In the genomic region with DNA sequence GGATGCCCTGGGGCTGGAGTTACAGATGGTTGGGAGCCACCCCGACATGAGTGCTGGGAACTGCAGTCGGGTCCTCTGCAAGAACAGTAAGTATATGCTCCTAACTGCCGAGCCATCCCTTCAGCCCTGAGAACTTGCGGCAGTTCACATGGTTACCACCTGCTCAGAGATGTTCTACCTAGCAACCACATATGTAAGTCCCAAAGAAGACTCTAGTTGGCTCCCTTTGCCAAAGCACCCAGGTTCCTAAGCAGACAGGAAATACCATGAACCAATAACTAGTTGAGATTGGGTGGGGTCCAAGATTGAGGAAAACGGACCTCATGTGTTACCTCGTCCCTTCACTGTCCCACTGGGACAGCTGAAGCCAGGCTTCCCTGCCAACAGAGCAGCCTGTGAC, we compare ENCODE assay signal across 18 mouse cellular contexts. TPM values are rescaled to one million over a fixed set of nuclear protein-coding genes. Genes with fewer than 3 reads are reported as not detected.
DNase-seq lines count a peak whose midpoint lies in the region; ATAC-seq lines count a peak whose summit lies in the region.
"Had no signal": no experiment of that assay in that cellular context is flagged by ENCODE, and none has a peak within 500 bp of the region (broad histone marks: within the 10 kb centered on the region; RNA-seq: fewer than 3 reads in every experiment).

No protein-coding gene starts in this region.

- H3K27me3 ChIP-seq in neural tube, embryonic 15.5 days (replicated peaks): no peaks in the 10 kb centered on the region
- no peaks in the 10 kb centered on the region for H3K27me3 ChIP-seq in hindbrain, embryonic 16.5 days (replicated peaks; ENCODE audit: control insufficient read depth, insufficient read depth, low read length)

- no peak overlapping the region for H3K9ac ChIP-seq in neural tube, embryonic 15.5 days (replicated peaks)
- no peak overlapping the region for H3K9ac ChIP-seq in hindbrain, embryonic 16.5 days (ENCODE audit: low read depth, low read length)
- H3K9ac ChIP-seq: liver, embryonic 14.5 days had no signal

- H3K27ac ChIP-seq in neural tube, embryonic 15.5 days (replicated peaks): no peak overlapping the region
- H3K27ac ChIP-seq in hindbrain, embryonic 16.5 days (ENCODE audit: low read depth, low read length): no peak overlapping the region
- H3K27ac ChIP-seq: heart, adult 2 months; liver, embryonic 14.5 days; midbrain, embryonic 10.5 days had no signal

- 76% methylated on average over 6 of the region's 6 CpGs for WGBS in neural tube, embryonic 15.5 days
- WGBS in hindbrain, embryonic 16.5 days: 74% methylated on average over 6 of the region's 6 CpGs

- no peak for ATAC-seq in neural tube, embryonic 15.5 days (ENCODE audit: low FRiP score)
- no peak for ATAC-seq in hindbrain, embryonic 16.5 days
- ATAC-seq in monocyte, adult 5-6 weeks (replicated peaks; ENCODE audit: insufficient number of reproducible peaks, low FRiP score, low TSS enrichment, poor library complexity, severe bottlenecking): no peak

- no peak overlapping the region for H3K4me2 ChIP-seq in neural tube, embryonic 15.5 days
- H3K4me2 ChIP-seq in hindbrain, embryonic 16.5 days (ENCODE audit: low read length): no peak overlapping the region

- no peaks in the 10 kb centered on the region for H3K4me1 ChIP-seq in neural tube, embryonic 15.5 days
- H3K4me1 ChIP-seq in hindbrain, embryonic 16.5 days (ENCODE audit: control insufficient read depth, insufficient read depth, low read depth, low read length): no peaks in the 10 kb centered on the region

- peak; percentile 29 for DNase-seq in layer of hippocampus, adult 9-11 months
- DNase-seq in layer of hippocampus, postnatal 36 days: no peak
- DNase-seq in spleen, postnatal 36 days (ENCODE audit: low spot score in 2 of 2): peak; percentile 52 to 68
- no peak for DNase-seq in spleen, postnatal 10 days (ENCODE audit: low spot score in 2 of 2)
- peak; percentile 82 for DNase-seq in brain, adult 2 months (ENCODE audit: low read depth, low spot score)
- DNase-seq: cerebellum, adult 18-20 months; heart, adult 2 months; kidney, adult 11 months; kidney, postnatal 36 days; retina, postnatal 1 day; thymus, postnatal 25 days had no signal

- H3K9me3 ChIP-seq in neural tube, embryonic 15.5 days (replicated peaks): no peaks in the 10 kb centered on the region
- H3K9me3 ChIP-seq in hindbrain, embryonic 16.5 days (ENCODE audit: control insufficient read depth, low read length): 0 out of 2 replicates have a peak, but pooled peaks cover 3% of the 10 kb centered on the region

- H3K4me3 ChIP-seq in neural tube, embryonic 15.5 days (replicated peaks): no peak overlapping the region
- H3K4me3 ChIP-seq in hindbrain, embryonic 16.5 days (ENCODE audit: low read length): no peak overlapping the region
- H3K4me3 ChIP-seq: heart, adult 2 months; midbrain, embryonic 10.5 days had no signal

- no peaks in the 10 kb centered on the region for H3K36me3 ChIP-seq in neural tube, embryonic 15.5 days
- H3K36me3 ChIP-seq in hindbrain, embryonic 16.5 days (ENCODE audit: control insufficient read depth, insufficient read depth, low read length): no peaks in the 10 kb centered on the region
- H3K36me3 ChIP-seq: midbrain, embryonic 10.5 days had no signal

RNA-seq across cellular contexts. Expression of a gene that starts 17.8 kb away (rescaled TPM):
- not detected for total RNA-seq in layer of hippocampus, postnatal 36 days (2021)
- not detected in 2 replicates for polyA plus RNA-seq in neural tube, embryonic 15.5 days (2015; fragmentation: Nextera tagmentation; extraction: Ambion mirVana)
- polyA plus RNA-seq in hindbrain, embryonic 16.5 days (2015; fragmentation: Nextera tagmentation; extraction: Ambion mirVana): not detected in 2 replicates
- not detected in 3 replicates for total RNA-seq in monocyte, adult 5-6 weeks (2017)
- total RNA-seq: heart, adult 2 months; heart, postnatal 25 days had no signal
- polyA plus RNA-seq: heart, adult 2 months; liver, embryonic 14.5 days; midbrain, embryonic 10.5 days; neural tube, embryonic 11.5 days had no signal

RNA-seq across cellular contexts. Expression of a gene that starts 21.9 kb away (rescaled TPM):
- 10 to 100 TPM; 31.8 to 34.8 TPM for total RNA-seq in layer of hippocampus, postnatal 36 days (2021)
- polyA plus RNA-seq in neural tube, embryonic 15.5 days (2015; fragmentation: Nextera tagmentation; extraction: Ambion mirVana): 28.9 and 29.7 TPM in 2 replicates
- polyA plus RNA-seq in hindbrain, embryonic 16.5 days (2015; fragmentation: Nextera tagmentation; extraction: Ambion mirVana): 31.2 and 34.0 TPM in 2 replicates
- 33.2 to 49.0 TPM (median 42.5 TPM) in 3 replicates for total RNA-seq in monocyte, adult 5-6 weeks (2017)

RNA-seq across cellular contexts. Expression of a gene that starts 24.5 kb away (rescaled TPM):
- total RNA-seq in layer of hippocampus, postnatal 36 days (2021): under 1 TPM; 0.22 to 0.38 TPM
- polyA plus RNA-seq in neural tube, embryonic 15.5 days (2015; fragmentation: Nextera tagmentation; extraction: Ambion mirVana): 1.1 and 1.4 TPM in 2 replicates
- 1.1 and 1.4 TPM in 2 replicates for polyA plus RNA-seq in hindbrain, embryonic 16.5 days (2015; fragmentation: Nextera tagmentation; extraction: Ambion mirVana)
- total RNA-seq in monocyte, adult 5-6 weeks (2017): 0.75 to 2.0 TPM (median 1.0 TPM) in 3 replicates
- total RNA-seq: heart, adult 2 months had no signal

RNA-seq across cellular contexts. Expression of a gene that starts 55.7 kb away (rescaled TPM):
- 10 to 100 TPM; 27.7 to 28.1 TPM for total RNA-seq in layer of hippocampus, postnatal 36 days (2021)
- 4.8 and 6.0 TPM in 2 replicates for polyA plus RNA-seq in neural tube, embryonic 15.5 days (2015; fragmentation: Nextera tagmentation; extraction: Ambion mirVana)
- polyA plus RNA-seq in hindbrain, embryonic 16.5 days (2015; fragmentation: Nextera tagmentation; extraction: Ambion mirVana): 5.0 and 8.0 TPM in 2 replicates
- not detected in 3 replicates for total RNA-seq in monocyte, adult 5-6 weeks (2017)

Comparison
In these comparisons a context has a peak if more than half of its experiments do, and no peak if none do; other contexts are left out.
1. DNase-seq: peak in layer of hippocampus, adult 9-11 months (single experiment), spleen, postnatal 36 days (2 of 2) and brain, adult 2 months (single experiment); none in layer of hippocampus, postnatal 36 days (0 of 2) and spleen, postnatal 10 days (0 of 2).